Mouse (Mus musculus) liver, adult 2 months (tissue): ENCODE data around the gene Stfa3.

ENCODE experiments used
- CTCF ChIP-seq: fragments of 200-500 bp; IDR thresholded peaks from 2 replicates; pipeline ENCODE4 v1.5.1; 2011; ENCODE audit warnings: low read depth, low read length, control low read depth
- POLR2A ChIP-seq: fragments of 200-500 bp; IDR thresholded peaks from 2 replicates; pipeline ENCODE4 v1.6.1; 2011; ENCODE audit warnings: low read length, control low read depth; ENCODE audit not compliant: insufficient read depth; ENCODE audit errors: extremely low read depth

GRCm38 (mm10) chr16:36465436-36465835 is 10.2 kb upstream of the Stfa3 start:
- TF ChIP-seq CTCF (no peak), POLR2A (no peak)
